In the genomic region with DNA sequence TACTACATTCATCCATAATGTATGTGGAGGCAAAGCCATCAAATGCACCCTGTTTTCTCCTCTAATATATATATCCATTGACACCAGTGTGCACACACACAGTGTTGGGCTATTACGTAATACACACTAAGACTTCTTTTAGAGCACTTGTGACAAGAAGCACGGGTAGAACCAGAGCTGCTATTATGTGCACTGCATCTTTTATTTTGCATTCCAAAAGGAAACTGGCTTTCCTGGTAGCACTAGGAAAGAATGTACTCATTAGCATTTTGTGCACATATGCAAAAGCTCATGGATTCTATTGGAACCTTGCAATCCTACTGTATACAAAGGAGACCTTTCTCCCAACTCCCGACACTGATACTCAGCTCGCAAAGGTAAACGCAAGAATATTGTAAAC, we compare ENCODE assay signal across 21 mouse cellular contexts. TPM values are rescaled to one million over a fixed set of nuclear protein-coding genes. Genes with fewer than 3 reads are reported as not detected.
A peak's percentile ranks its signal among the peaks of the same experiment; 100 is the strongest.
DNase-seq lines count a peak whose midpoint lies in the region; ATAC-seq and TF ChIP-seq lines count a peak whose summit lies in the region.
"Had no signal": no experiment of that assay in that cellular context is flagged by ENCODE, and none has a peak within 500 bp of the region (broad histone marks: within the 10 kb centered on the region; RNA-seq: fewer than 3 reads in every experiment).

No protein-coding gene starts in this region.

- DNase-seq in midbrain, embryonic 14.5 days: peak; percentile 54
- no peak for DNase-seq in B cell, adult 2 months
- DNase-seq in kidney, adult 9 months: no peak
- DNase-seq: adrenal gland, adult 8-10 months; cerebellum, adult 8-10 months; heart, postnatal 4 days; kidney, adult 18-20 months; kidney, postnatal 14 days; left cerebral cortex, postnatal 4 days; lung, adult 2 months; spleen, adult 18-20 months; thymus, adult 18-20 months had no signal

- no peak overlapping the region for H3K4me2 ChIP-seq in neural tube, embryonic 12.5 days (replicated peaks)
- no peak overlapping the region for H3K4me2 ChIP-seq in neural tube, embryonic 15.5 days
- no peak overlapping the region for H3K4me2 ChIP-seq in forebrain, embryonic 16.5 days (ENCODE audit: low read length)
- H3K4me2 ChIP-seq in midbrain, embryonic 14.5 days (ENCODE audit: low read length): no peak overlapping the region
- H3K4me2 ChIP-seq in intestine, postnatal 0 days (replicated peaks; ENCODE audit: low read depth): no peak overlapping the region
- H3K4me2 ChIP-seq: heart, embryonic 13.5 days; liver, embryonic 11.5 days had no signal

- H3K36me3 ChIP-seq in neural tube, embryonic 12.5 days: no peaks in the 10 kb centered on the region
- H3K36me3 ChIP-seq in neural tube, embryonic 15.5 days: no peaks in the 10 kb centered on the region
- H3K36me3 ChIP-seq in forebrain, embryonic 16.5 days (ENCODE audit: control insufficient read depth, insufficient read depth): no peaks in the 10 kb centered on the region
- H3K36me3 ChIP-seq in midbrain, embryonic 14.5 days (ENCODE audit: control insufficient read depth, insufficient read depth, low read length): no peaks in the 10 kb centered on the region
- no peaks in the 10 kb centered on the region for H3K36me3 ChIP-seq in intestine, postnatal 0 days (ENCODE audit: control insufficient read depth, insufficient read depth)
- H3K36me3 ChIP-seq: heart, embryonic 13.5 days had no signal

- TF ChIP-seq CTCF in intestine, postnatal 0 days (IDR thresholded peaks at IDR 0.05; ENCODE audit: low read depth): no peak

- no peak overlapping the region for H3K4me3 ChIP-seq in neural tube, embryonic 12.5 days
- H3K4me3 ChIP-seq in neural tube, embryonic 15.5 days (replicated peaks): no peak overlapping the region
- H3K4me3 ChIP-seq in forebrain, embryonic 16.5 days (replicated peaks; ENCODE audit: low read length): no peak overlapping the region
- no peak overlapping the region for H3K4me3 ChIP-seq in midbrain, embryonic 14.5 days (replicated peaks; ENCODE audit: low read depth, low read length)
- no peak overlapping the region for H3K4me3 ChIP-seq in intestine, postnatal 0 days (ENCODE audit: low read depth, low read length)
- H3K4me3 ChIP-seq: erythroblast, embryonic 14.5 days; heart, embryonic 13.5 days had no signal

- 38% methylated on average over 5 of the region's 5 CpGs for WGBS in neural tube, embryonic 12.5 days
- WGBS in neural tube, embryonic 15.5 days: 29% methylated on average over 5 of the region's 5 CpGs
- 13% methylated on average over 5 of the region's 5 CpGs for WGBS in forebrain, embryonic 16.5 days
- 40% methylated on average over 5 of the region's 5 CpGs for WGBS in midbrain, embryonic 14.5 days
- 69% methylated on average over 5 of the region's 5 CpGs for WGBS in intestine, postnatal 0 days

- H3K9ac ChIP-seq in neural tube, embryonic 12.5 days: no peak overlapping the region
- no peak overlapping the region for H3K9ac ChIP-seq in neural tube, embryonic 15.5 days (replicated peaks)
- no peak overlapping the region for H3K9ac ChIP-seq in forebrain, embryonic 16.5 days (replicated peaks; ENCODE audit: low read depth, low read length)
- H3K9ac ChIP-seq in midbrain, embryonic 14.5 days (replicated peaks; ENCODE audit: low read length): no peak overlapping the region
- no peak overlapping the region for H3K9ac ChIP-seq in intestine, postnatal 0 days (ENCODE audit: low read depth, low read length)
- H3K9ac ChIP-seq: heart, embryonic 13.5 days had no signal

- H3K9me3 ChIP-seq in neural tube, embryonic 12.5 days: no peaks in the 10 kb centered on the region
- H3K9me3 ChIP-seq in neural tube, embryonic 15.5 days (replicated peaks): no peaks in the 10 kb centered on the region
- H3K9me3 ChIP-seq in forebrain, embryonic 16.5 days (ENCODE audit: control insufficient read depth, low read length): no peaks in the 10 kb centered on the region
- no peaks in the 10 kb centered on the region for H3K9me3 ChIP-seq in midbrain, embryonic 14.5 days (ENCODE audit: control insufficient read depth, low read length)
- H3K9me3 ChIP-seq in intestine, postnatal 0 days (ENCODE audit: control insufficient read depth): no peaks in the 10 kb centered on the region
- H3K9me3 ChIP-seq: heart, embryonic 13.5 days had no signal

- peak; percentile 84 for ATAC-seq in neural tube, embryonic 12.5 days (ENCODE audit: low FRiP score, low read depth)
- ATAC-seq in neural tube, embryonic 15.5 days (ENCODE audit: low FRiP score): no peak
- ATAC-seq in forebrain, embryonic 16.5 days: peak; percentile 89
- no peak; the same call in 1 of the 2 replicates for ATAC-seq in midbrain, embryonic 14.5 days (ENCODE audit: low FRiP score, low TSS enrichment)
- ATAC-seq in intestine, postnatal 0 days: no peak
- ATAC-seq: CD4-positive, CD25-positive, alpha-beta regulatory T cell, adult 4 months had no signal

- no peaks in the 10 kb centered on the region for H3K27me3 ChIP-seq in neural tube, embryonic 12.5 days (replicated peaks)
- H3K27me3 ChIP-seq in neural tube, embryonic 15.5 days (replicated peaks): no peaks in the 10 kb centered on the region
- 0 out of 2 replicates have a peak, but pooled peaks cover 2% of the 10 kb centered on the region for H3K27me3 ChIP-seq in forebrain, embryonic 16.5 days (replicated peaks; ENCODE audit: control insufficient read depth, insufficient read depth, low read length)
- no peaks in the 10 kb centered on the region for H3K27me3 ChIP-seq in midbrain, embryonic 14.5 days (ENCODE audit: control insufficient read depth, insufficient read depth, low read length)
- H3K27me3 ChIP-seq in intestine, postnatal 0 days (replicated peaks; ENCODE audit: control insufficient read depth, insufficient read depth, low read length): no peaks in the 10 kb centered on the region
- H3K27me3 ChIP-seq: heart, embryonic 13.5 days had no signal

- peaks cover 9% of the 10 kb centered on the region; the same call in 1 of the 2 replicates for H3K4me1 ChIP-seq in neural tube, embryonic 12.5 days
- no peaks in the 10 kb centered on the region for H3K4me1 ChIP-seq in neural tube, embryonic 15.5 days
- H3K4me1 ChIP-seq in forebrain, embryonic 16.5 days (replicated peaks; ENCODE audit: control insufficient read depth, insufficient read depth, low read length): peaks cover 10% of the 10 kb centered on the region
- no peaks in the 10 kb centered on the region; the same call in 1 of the 2 replicates for H3K4me1 ChIP-seq in midbrain, embryonic 14.5 days (ENCODE audit: control insufficient read depth, insufficient read depth, low read length)
- H3K4me1 ChIP-seq in intestine, postnatal 0 days (replicated peaks; ENCODE audit: control insufficient read depth, insufficient read depth, low read length): no peaks in the 10 kb centered on the region

- H3K27ac ChIP-seq in neural tube, embryonic 12.5 days: no peak overlapping the region
- no peak overlapping the region for H3K27ac ChIP-seq in neural tube, embryonic 15.5 days (replicated peaks)
- peak overlapping the region; percentile 56; the same call in 1 of the 2 replicates for H3K27ac ChIP-seq in forebrain, embryonic 16.5 days (ENCODE audit: low read length)
- H3K27ac ChIP-seq in midbrain, embryonic 14.5 days (replicated peaks; ENCODE audit: low read depth, low read length): no peak overlapping the region
- H3K27ac ChIP-seq in intestine, postnatal 0 days (ENCODE audit: low read depth, low read length): no peak overlapping the region
- H3K27ac ChIP-seq: heart, embryonic 13.5 days; macrophage had no signal

RNA-seq across cellular contexts. Expression of a gene that starts 27.2 kb away (rescaled TPM):
- polyA plus RNA-seq in neural tube, embryonic 12.5 days (2016; fragmentation: Nextera tagmentation; extraction: Ambion mirVana): 7.9 and 9.1 TPM in 2 replicates
- 7.7 and 8.7 TPM in 2 replicates for polyA plus RNA-seq in neural tube, embryonic 15.5 days (2015; fragmentation: Nextera tagmentation; extraction: Ambion mirVana)
- polyA plus RNA-seq in forebrain, embryonic 16.5 days (2015; fragmentation: Nextera tagmentation; extraction: Ambion mirVana): 10.2 and 10.5 TPM in 2 replicates
- 9.2 and 9.6 TPM in 2 replicates for polyA plus RNA-seq in midbrain, embryonic 14.5 days (2014; fragmentation: Nextera tagmentation; extraction: Ambion mirVana)
- polyA plus RNA-seq in intestine, postnatal 0 days (2015; fragmentation: Nextera tagmentation; extraction: Ambion mirVana): 17.8 and 18.9 TPM in 2 replicates

RNA-seq across cellular contexts. Expression of a gene that starts 31.6 kb away (rescaled TPM):
- polyA plus RNA-seq in neural tube, embryonic 12.5 days (2016; fragmentation: Nextera tagmentation; extraction: Ambion mirVana): 85.8 and 93.6 TPM in 2 replicates
- polyA plus RNA-seq in neural tube, embryonic 15.5 days (2015; fragmentation: Nextera tagmentation; extraction: Ambion mirVana): 94.2 and 105 TPM in 2 replicates
- 83.0 and 83.1 TPM in 2 replicates for polyA plus RNA-seq in forebrain, embryonic 16.5 days (2015; fragmentation: Nextera tagmentation; extraction: Ambion mirVana)
- 83.4 and 89.2 TPM in 2 replicates for polyA plus RNA-seq in midbrain, embryonic 14.5 days (2014; fragmentation: Nextera tagmentation; extraction: Ambion mirVana)
- polyA plus RNA-seq in intestine, postnatal 0 days (2015; fragmentation: Nextera tagmentation; extraction: Ambion mirVana): 99.6 and 108 TPM in 2 replicates

Comparison
In these comparisons a context has a peak if more than half of its experiments do, and no peak if none do; other contexts are left out.
1. ATAC-seq: peak in neural tube, embryonic 12.5 days (single experiment) and forebrain, embryonic 16.5 days (single experiment); none in neural tube, embryonic 15.5 days (single experiment), midbrain, embryonic 14.5 days (single experiment) and intestine, postnatal 0 days (single experiment).